Mouse (Mus musculus): ENCODE measurements around the gene Zfp106. TPM values are rescaled to one million over a fixed set of nuclear protein-coding genes. Genes with fewer than 3 reads are reported as not detected.
"Not testable (repeated sequence)": the region's sequence is repeated elsewhere in the genome, so short reads cannot be mapped to it uniquely, and the experiment has no call there.

The Zfp106 gene
- polyA plus RNA-seq, 1 experiment, result 66.0 TPM

- 85% methylated on average over 2 of the region's 2 CpGs for WGBS
- DNase-seq, result no peak
- Histone ChIP-seq H3K27ac (ENCODE audit: insufficient read depth, low read length) (no peak overlapping the region), H3K4me1 (ENCODE audit: control insufficient read depth, insufficient read depth, low read length) (no peaks in the 10 kb centered on the region; the same call in 1 of the 2 replicates), H3K27me3 (ENCODE audit: control insufficient read depth, insufficient read depth, low read length) (no peaks in the 10 kb centered on the region), H3K4me3 (replicated peaks; ENCODE audit: insufficient read depth, low read depth, low read length) (no peak overlapping the region)
- no peak for TF ChIP-seq POLR2A (IDR thresholded peaks at IDR 0.05; ENCODE audit: borderline replicate concordance, insufficient read depth, low read length)
- no peak for TF ChIP-seq CTCF (IDR thresholded peaks at IDR 0.05; ENCODE audit: borderline replicate concordance, insufficient read depth, low read depth, low read length)
Observed at GRCm38 (mm10) chr2:120565363-120565762, 1.7 kb upstream of the Zfp106 start.

GRCm38 (mm10) chr2:120564548-120565188, 1.0 kb upstream of the Zfp106 start:
- not testable (repeated sequence) for DNase-seq; H3K27me3 ChIP-seq (ENCODE audit: control insufficient read depth, insufficient read depth, low read length); H3K27ac ChIP-seq (ENCODE audit: insufficient read depth, low read length); H3K4me1 ChIP-seq (ENCODE audit: control insufficient read depth, insufficient read depth, low read length); H3K4me3 ChIP-seq (replicated peaks; ENCODE audit: insufficient read depth, low read depth, low read length)
- 90% methylated on average over 4 of the region's 4 CpGs for WGBS

- Histone ChIP-seq H3K4me1 (ENCODE audit: control insufficient read depth, insufficient read depth, low read length) (no peaks in the 10 kb centered on the region), H3K27ac (ENCODE audit: insufficient read depth, low read length) (no peak overlapping the region), H3K27me3 (ENCODE audit: control insufficient read depth, insufficient read depth, low read length) (no peaks in the 10 kb centered on the region), H3K4me3 (replicated peaks; ENCODE audit: insufficient read depth, low read depth, low read length) (peak overlapping the region; percentile 95)
- WGBS, result 15% methylated on average over 9 of the region's 9 CpGs
- DNase-seq, result no peak
- TF ChIP-seq POLR2A (IDR thresholded peaks at IDR 0.05; ENCODE audit: borderline replicate concordance, insufficient read depth, low read length) (no peak), CTCF (IDR thresholded peaks at IDR 0.05; ENCODE audit: borderline replicate concordance, insufficient read depth, low read depth, low read length) (no peak)
Observed at GRCm38 (mm10) chr2:120562859-120563234, 796 bp downstream of the Zfp106 start.

GRCm38 (mm10) chr2:120561524-120561923, 2.1 kb downstream of the Zfp106 start:
- TF ChIP-seq CTCF (IDR thresholded peaks at IDR 0.05; ENCODE audit: borderline replicate concordance, insufficient read depth, low read depth, low read length) (no peak), POLR2A (IDR thresholded peaks at IDR 0.05; ENCODE audit: borderline replicate concordance, insufficient read depth, low read length) (no peak)
- Histone ChIP-seq H3K27me3 (ENCODE audit: control insufficient read depth, insufficient read depth, low read length) (no peaks in the 10 kb centered on the region), H3K27ac (ENCODE audit: insufficient read depth, low read length) (no peak overlapping the region), H3K4me1 (ENCODE audit: control insufficient read depth, insufficient read depth, low read length) (no peaks in the 10 kb centered on the region), H3K4me3 (replicated peaks; ENCODE audit: insufficient read depth, low read depth, low read length) (no peak overlapping the region)
- WGBS, result 83% methylated on average over 1 of the region's 1 CpGs
- no peak for DNase-seq

GRCm38 (mm10) chr2:120558813-120559212, 4.8 kb downstream of the Zfp106 start:
- 93% methylated on average over 3 of the region's 3 CpGs for WGBS
- no peaks in the 10 kb centered on the region for H3K4me1 ChIP-seq (ENCODE audit: control insufficient read depth, insufficient read depth, low read length)

GRCm38 (mm10) chr2:120556868-120557267, 6.8 kb downstream of the Zfp106 start:
- no peak overlapping the region for H3K4me3 ChIP-seq (replicated peaks; ENCODE audit: insufficient read depth, low read depth, low read length)
- WGBS, result 77% methylated on average over 3 of the region's 3 CpGs

More at GRCm38 (mm10) chr2:120558813-120559212, 4.8 kb downstream of the Zfp106 start:
- DNase-seq, result no peak
- Histone ChIP-seq H3K27ac (ENCODE audit: insufficient read depth, low read length) (no peak overlapping the region), H3K4me3 (replicated peaks; ENCODE audit: insufficient read depth, low read depth, low read length) (no peak overlapping the region), H3K27me3 (ENCODE audit: control insufficient read depth, insufficient read depth, low read length) (no peaks in the 10 kb centered on the region)
- TF ChIP-seq POLR2A (IDR thresholded peaks at IDR 0.05; ENCODE audit: borderline replicate concordance, insufficient read depth, low read length) (no peak), CTCF (IDR thresholded peaks at IDR 0.05; ENCODE audit: borderline replicate concordance, insufficient read depth, low read depth, low read length) (no peak)

GRCm38 (mm10) chr2:120544732-120545131, 18.9 kb downstream of the Zfp106 start:
- no peak overlapping the region for H3K27ac ChIP-seq (ENCODE audit: insufficient read depth, low read length)
- peaks cover 2% of the 10 kb centered on the region; the same call in 1 of the 2 replicates for H3K4me1 ChIP-seq (ENCODE audit: control insufficient read depth, insufficient read depth, low read length)
- TF ChIP-seq POLR2A (IDR thresholded peaks at IDR 0.05; ENCODE audit: borderline replicate concordance, insufficient read depth, low read length) (no peak), CTCF (IDR thresholded peaks at IDR 0.05; ENCODE audit: borderline replicate concordance, insufficient read depth, low read depth, low read length) (no peak)
- 96% methylated on average over 2 of the region's 2 CpGs for WGBS
- DNase-seq, result no peak
- H3K27me3 ChIP-seq (ENCODE audit: control insufficient read depth, insufficient read depth, low read length), result no peaks in the 10 kb centered on the region
- no peak overlapping the region for H3K4me3 ChIP-seq (replicated peaks; ENCODE audit: insufficient read depth, low read depth, low read length)

More at GRCm38 (mm10) chr2:120556868-120557267, 6.8 kb downstream of the Zfp106 start:
- DNase-seq, result no peak
- H3K4me1 ChIP-seq (ENCODE audit: control insufficient read depth, insufficient read depth, low read length), result no peaks in the 10 kb centered on the region
- TF ChIP-seq CTCF (IDR thresholded peaks at IDR 0.05; ENCODE audit: borderline replicate concordance, insufficient read depth, low read depth, low read length), result no peak
- TF ChIP-seq POLR2A (IDR thresholded peaks at IDR 0.05; ENCODE audit: borderline replicate concordance, insufficient read depth, low read length), result no peak
- H3K27me3 ChIP-seq (ENCODE audit: control insufficient read depth, insufficient read depth, low read length), result no peaks in the 10 kb centered on the region
- H3K27ac ChIP-seq (ENCODE audit: insufficient read depth, low read length), result no peak overlapping the region

- Histone ChIP-seq H3K27ac (ENCODE audit: insufficient read depth, low read length) (no peak overlapping the region), H3K4me3 (replicated peaks; ENCODE audit: insufficient read depth, low read depth, low read length) (no peak overlapping the region), H3K27me3 (ENCODE audit: control insufficient read depth, insufficient read depth, low read length) (no peaks in the 10 kb centered on the region), H3K4me1 (ENCODE audit: control insufficient read depth, insufficient read depth, low read length) (peaks cover 9% of the 10 kb centered on the region; the same call in 1 of the 2 replicates)
- TF ChIP-seq POLR2A (IDR thresholded peaks at IDR 0.05; ENCODE audit: borderline replicate concordance, insufficient read depth, low read length), result no peak
- no peak for TF ChIP-seq CTCF (IDR thresholded peaks at IDR 0.05; ENCODE audit: borderline replicate concordance, insufficient read depth, low read depth, low read length)
- 0% methylated on average over 1 of the region's 1 CpGs for WGBS
- peak in 1 of 2 experiments; percentile 65 for DNase-seq
Observed at GRCm38 (mm10) chr2:120539778-120540208, 23.9 kb downstream of the Zfp106 start.
